Mouse (Mus musculus) forebrain, embryonic 16.5 days (tissue): ENCODE measurements around the gene Abhd13. TPM values are rescaled to one million over a fixed set of nuclear protein-coding genes. Genes with fewer than 3 reads are reported as not detected.
A peak's percentile ranks its signal among the peaks of the same experiment; 100 is the strongest.

Source experiments
- ATAC-seq: fragments of 200-750 bp; cut with Nextera tagmentation; 2 replicates; pipeline ENCODE4 v1.8.0; 2017; ENCODE audit warnings: mild to moderate bottlenecking, moderate library complexity
- H3K27ac ChIP-seq: fragments of 300-500 bp; sonication (generic); 2 replicates; pipeline ENCODE4 v1.5.1; 2014; ENCODE audit warnings: low read length, control low read depth
- H3K27me3 ChIP-seq: fragments of 300-500 bp; sonication (generic); replicated peaks from 2 replicates; pipeline ENCODE4 v1.6.1; 2014; ENCODE audit warnings: low read length; ENCODE audit not compliant: control insufficient read depth, insufficient read depth
- H3K36me3 ChIP-seq: fragments of 300-500 bp; sonication (generic); 2 replicates; pipeline ENCODE4 v1.6.1; 2014; ENCODE audit not compliant: control insufficient read depth, insufficient read depth
- H3K4me1 ChIP-seq: fragments of 300-500 bp; sonication (generic); replicated peaks from 2 replicates; pipeline ENCODE4 v1.6.1; 2014; ENCODE audit warnings: low read length; ENCODE audit not compliant: control insufficient read depth, insufficient read depth
- H3K4me2 ChIP-seq: fragments of 300-500 bp; sonication (generic); 2 replicates; pipeline ENCODE4 v1.6.1; 2014; ENCODE audit warnings: mild to moderate bottlenecking, low read length, control low read depth
- H3K4me3 ChIP-seq: fragments of 300-500 bp; sonication (generic); replicated peaks from 2 replicates; pipeline ENCODE4 v1.5.1; 2014; ENCODE audit warnings: mild to moderate bottlenecking, low read length, control low read depth
- H3K9ac ChIP-seq: fragments of 300-500 bp; sonication (generic); replicated peaks from 2 replicates; pipeline ENCODE4 v1.6.1; 2014; ENCODE audit warnings: low read depth, low read length, control low read depth
- H3K9me3 ChIP-seq: fragments of 300-500 bp; sonication (generic); 2 replicates; pipeline ENCODE4 v1.6.1; 2016; ENCODE audit warnings: low read length; ENCODE audit not compliant: control insufficient read depth
- WGBS: fragments of 180-500 bp; shearing (Covaris S2); extraction: QIAGEN DNeasy Blood & Tissue Kit; methylation state at CpG from one replicate; pipeline ENCODE4 v1.1.7; 2014; 5-methylcytosine and 5-hydroxymethylcytosine counted together
- polyA plus RNA-seq: library from polyadenylated mRNA; unstranded; fragments of >200 nt; fragmentation: Nextera tagmentation; extraction: Ambion mirVana; gene quantifications from 2 replicates; pipeline ENCODE4 v1.2.1, GENCODE M21; 2015

The Abhd13 gene
- polyA plus RNA-seq, 1 experiment from 2014 or later = 15.2 TPM

- Histone ChIP-seq H3K4me1 (peaks cover 2% of the 10 kb centered on the region; the same call in 1 of the 2 replicates), H3K27me3 (no peaks in the 10 kb centered on the region), H3K4me3 (peak overlapping the region; percentile 45), H3K9ac (peak overlapping the region; percentile 44), H3K9me3 (no peaks in the 10 kb centered on the region), H3K27ac (no peak overlapping the region), H3K36me3 (no peaks in the 10 kb centered on the region), H3K4me2 (peak overlapping the region; percentile 69)
- peak; percentile 83 for ATAC-seq
- 5% methylated on average over 29 of the region's 29 CpGs for WGBS
Observed at GRCm38 (mm10) chr8:10006986-10007659, 29.6 kb downstream of the Abhd13 start.

- H3K9me3 ChIP-seq = no peaks in the 10 kb centered on the region
- peak overlapping the region; percentile 69 for H3K4me2 ChIP-seq
- 29% methylated on average over 6 of the region's 6 CpGs for WGBS
- no peaks in the 10 kb centered on the region for H3K36me3 ChIP-seq
- H3K4me3 ChIP-seq = peak overlapping the region; percentile 45
- H3K4me1 ChIP-seq = peaks cover 2% of the 10 kb centered on the region; the same call in 1 of the 2 replicates
- no peaks in the 10 kb centered on the region for H3K27me3 ChIP-seq
- no peak for ATAC-seq
- H3K9ac ChIP-seq = no peak overlapping the region
- H3K27ac ChIP-seq = no peak overlapping the region
Observed at GRCm38 (mm10) chr8:10007660-10008028, 30.1 kb downstream of the Abhd13 start.

- no peak for ATAC-seq
- no peak overlapping the region for H3K4me3 ChIP-seq
- H3K9ac ChIP-seq = no peak overlapping the region
- no peak overlapping the region for H3K27ac ChIP-seq
- H3K9me3 ChIP-seq = no peaks in the 10 kb centered on the region
- H3K36me3 ChIP-seq = no peaks in the 10 kb centered on the region
- WGBS = 78% methylated on average over 1 of the region's 1 CpGs
- peaks cover 5% of the 10 kb centered on the region for H3K4me1 ChIP-seq
- no peak overlapping the region for H3K4me2 ChIP-seq
- no peaks in the 10 kb centered on the region for H3K27me3 ChIP-seq
Observed at GRCm38 (mm10) chr8:10016252-10016651, 38.7 kb downstream of the Abhd13 start.

GRCm38 (mm10) chr8:10017231-10017630 lies 39.7 kb downstream of the Abhd13 start:
- Histone ChIP-seq H3K4me3 (no peak overlapping the region), H3K4me1 (peaks cover 5% of the 10 kb centered on the region), H3K9me3 (no peaks in the 10 kb centered on the region), H3K9ac (no peak overlapping the region), H3K4me2 (no peak overlapping the region), H3K27ac (no peak overlapping the region), H3K27me3 (no peaks in the 10 kb centered on the region), H3K36me3 (no peaks in the 10 kb centered on the region)
- WGBS = 27% methylated on average over 3 of the region's 3 CpGs
- ATAC-seq = no peak

GRCm38 (mm10) chr8:10030320-10031060 lies 53.0 kb downstream of the Abhd13 start:
- no peaks in the 10 kb centered on the region for H3K27me3 ChIP-seq
- WGBS = 66% methylated on average over 8 of the region's 8 CpGs
- no peaks in the 10 kb centered on the region for H3K9me3 ChIP-seq
- ATAC-seq = 0 out of 2 replicates have a peak, but pooled peaks have one; percentile 57
- H3K4me1 ChIP-seq = no peaks in the 10 kb centered on the region
- H3K36me3 ChIP-seq = no peaks in the 10 kb centered on the region
- no peak overlapping the region for H3K4me3 ChIP-seq
- H3K4me2 ChIP-seq = no peak overlapping the region
- no peak overlapping the region for H3K9ac ChIP-seq
- H3K27ac ChIP-seq = no peak overlapping the region

GRCm38 (mm10) chr8:10031177-10031576 lies 53.7 kb downstream of the Abhd13 start:
- Histone ChIP-seq H3K9ac (no peak overlapping the region), H3K4me1 (no peaks in the 10 kb centered on the region), H3K27me3 (no peaks in the 10 kb centered on the region), H3K4me2 (no peak overlapping the region), H3K4me3 (no peak overlapping the region), H3K27ac (no peak overlapping the region), H3K9me3 (no peaks in the 10 kb centered on the region), H3K36me3 (no peaks in the 10 kb centered on the region)
- WGBS = 84% methylated on average over 9 of the region's 9 CpGs
- no peak for ATAC-seq

GRCm38 (mm10) chr8:10040866-10041265 lies 63.4 kb downstream of the Abhd13 start:
- Histone ChIP-seq H3K4me2 (no peak overlapping the region), H3K4me3 (no peak overlapping the region), H3K9ac (no peak overlapping the region), H3K27me3 (no peaks in the 10 kb centered on the region), H3K27ac (no peak overlapping the region), H3K36me3 (no peaks in the 10 kb centered on the region), H3K4me1 (no peaks in the 10 kb centered on the region), H3K9me3 (no peaks in the 10 kb centered on the region)
- 73% methylated on average over 3 of the region's 3 CpGs for WGBS
- no peak for ATAC-seq

Other genes starting within 250 kb of the Abhd13 start
- 13.8 and 17.6 TPM in 2 replicates for gene Fam155a, start 206.5 kb upstream of the Abhd13 start, polyA plus RNA-seq
- not detected in 2 replicates for gene Gm10217, start 113.5 kb upstream of the Abhd13 start, polyA plus RNA-seq
- 11.0 and 11.7 TPM in 2 replicates for gene Lig4, start within 50 bp of the Abhd13 start, polyA plus RNA-seq
- 0.43 TPM in 1 of 2 replicates, not detected in the other for gene Tnfsf13b, start 28.8 kb downstream of the Abhd13 start, polyA plus RNA-seq
- 3.4 and 5.8 TPM in 2 replicates for gene Myo16, start 176.2 kb downstream of the Abhd13 start, polyA plus RNA-seq